Mouse (Mus musculus): ENCODE data around the gene Smim22. TPM values are rescaled to one million over a fixed set of nuclear protein-coding genes. Genes with fewer than 3 reads are reported as not detected.

The Smim22 gene
- polyA plus RNA-seq, 1 experiment = 1.00 TPM

DNA sequence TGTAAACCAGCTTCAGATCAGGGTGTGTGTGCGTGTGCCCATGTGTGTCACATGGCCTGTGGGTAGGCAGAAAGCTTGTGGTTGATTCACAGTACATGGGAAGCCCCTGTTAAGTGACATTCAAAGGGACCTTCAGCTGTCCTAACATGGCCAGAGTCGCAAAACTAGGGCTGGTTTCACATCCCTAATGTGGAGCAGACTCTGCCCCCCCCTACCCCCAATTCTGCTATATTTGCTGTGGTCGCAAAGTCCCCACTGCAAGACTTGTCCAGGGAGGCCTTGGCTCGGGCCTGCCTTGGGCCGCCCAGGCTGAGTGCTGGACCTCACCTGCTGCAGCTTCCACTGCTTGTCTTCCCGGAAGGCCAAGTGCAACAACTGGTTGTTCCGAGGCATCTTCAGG, 4.2 kb downstream of the Smim22 start:
- TF ChIP-seq CTCF (IDR thresholded peaks at IDR 0.05; ENCODE audit: borderline replicate concordance, insufficient read depth, low read depth, low read length) (no peak), POLR2A (IDR thresholded peaks at IDR 0.05; ENCODE audit: borderline replicate concordance, insufficient read depth, low read length) (no peak)
- no peak for DNase-seq
- Histone ChIP-seq H3K4me1 (ENCODE audit: control insufficient read depth, insufficient read depth, low read length) (peaks cover 16% of the 10 kb centered on the region), H3K4me3 (replicated peaks; ENCODE audit: insufficient read depth, low read depth, low read length) (no peak overlapping the region), H3K27me3 (ENCODE audit: control insufficient read depth, insufficient read depth, low read length) (no peaks in the 10 kb centered on the region), H3K27ac (ENCODE audit: insufficient read depth, low read length) (no peak overlapping the region)
- 90% methylated on average over 7 of the region's 7 CpGs for WGBS

DNA sequence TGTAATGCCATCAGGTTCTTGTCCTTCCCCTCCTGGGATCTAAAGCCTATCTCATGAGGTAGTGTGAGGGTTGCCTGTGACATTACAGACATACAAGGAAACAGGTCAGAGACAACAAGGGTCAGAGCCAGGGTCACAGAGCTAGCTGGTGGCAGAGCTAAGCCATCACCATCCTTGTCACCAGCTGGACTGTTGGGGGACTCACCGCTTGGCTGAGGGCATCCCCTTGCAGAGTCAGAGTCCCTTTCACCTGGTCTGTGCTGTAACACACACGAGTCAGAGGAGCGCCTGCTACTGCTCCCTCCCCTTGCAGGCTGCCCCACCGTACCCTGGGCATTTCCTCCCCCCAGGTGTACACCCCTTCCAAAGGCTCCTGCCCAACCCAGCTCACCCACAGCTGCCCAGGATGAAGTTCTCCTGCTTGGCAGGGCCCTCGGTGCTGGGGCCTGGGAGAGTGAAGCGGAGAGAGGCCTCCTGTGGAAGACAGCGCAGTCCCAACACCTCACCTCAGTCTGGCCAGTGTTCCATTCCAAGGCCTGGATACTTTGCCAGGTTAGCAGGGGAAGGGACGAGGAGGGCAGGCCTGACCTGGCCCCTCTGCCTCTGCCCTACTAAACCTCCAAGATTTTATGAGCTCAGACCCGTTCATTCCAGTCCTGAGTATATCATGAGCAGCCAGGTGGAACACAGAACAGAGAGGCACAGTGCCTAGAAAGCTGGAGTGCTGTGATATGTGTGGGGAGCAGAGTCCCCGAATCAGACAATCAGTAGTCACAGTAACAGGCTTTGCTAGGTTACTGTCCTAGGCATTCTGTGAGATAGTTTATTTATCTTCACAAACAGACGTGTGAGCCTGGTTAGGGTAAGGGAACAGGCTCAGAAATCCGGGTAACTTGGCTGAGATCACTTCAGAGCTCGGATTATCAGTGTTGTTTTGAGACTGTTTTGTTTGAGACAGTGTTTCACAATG, 5.2 kb downstream of the Smim22 start:
- peak; percentile 36 to 49 for DNase-seq
- Histone ChIP-seq H3K27ac (ENCODE audit: insufficient read depth, low read length) (peak overlapping the region; percentile 16; the same call in 1 of the 2 replicates), H3K4me3 (replicated peaks; ENCODE audit: insufficient read depth, low read depth, low read length) (peak overlapping the region; percentile 79), H3K4me1 (ENCODE audit: control insufficient read depth, insufficient read depth, low read length) (peaks cover 16% of the 10 kb centered on the region), H3K27me3 (ENCODE audit: control insufficient read depth, insufficient read depth, low read length) (no peaks in the 10 kb centered on the region)
- 18% methylated on average over 13 of the region's 13 CpGs for WGBS
- TF ChIP-seq POLR2A (IDR thresholded peaks at IDR 0.05; ENCODE audit: borderline replicate concordance, insufficient read depth, low read length) = no peak
- no peak for TF ChIP-seq CTCF (IDR thresholded peaks at IDR 0.05; ENCODE audit: borderline replicate concordance, insufficient read depth, low read depth, low read length)

DNA sequence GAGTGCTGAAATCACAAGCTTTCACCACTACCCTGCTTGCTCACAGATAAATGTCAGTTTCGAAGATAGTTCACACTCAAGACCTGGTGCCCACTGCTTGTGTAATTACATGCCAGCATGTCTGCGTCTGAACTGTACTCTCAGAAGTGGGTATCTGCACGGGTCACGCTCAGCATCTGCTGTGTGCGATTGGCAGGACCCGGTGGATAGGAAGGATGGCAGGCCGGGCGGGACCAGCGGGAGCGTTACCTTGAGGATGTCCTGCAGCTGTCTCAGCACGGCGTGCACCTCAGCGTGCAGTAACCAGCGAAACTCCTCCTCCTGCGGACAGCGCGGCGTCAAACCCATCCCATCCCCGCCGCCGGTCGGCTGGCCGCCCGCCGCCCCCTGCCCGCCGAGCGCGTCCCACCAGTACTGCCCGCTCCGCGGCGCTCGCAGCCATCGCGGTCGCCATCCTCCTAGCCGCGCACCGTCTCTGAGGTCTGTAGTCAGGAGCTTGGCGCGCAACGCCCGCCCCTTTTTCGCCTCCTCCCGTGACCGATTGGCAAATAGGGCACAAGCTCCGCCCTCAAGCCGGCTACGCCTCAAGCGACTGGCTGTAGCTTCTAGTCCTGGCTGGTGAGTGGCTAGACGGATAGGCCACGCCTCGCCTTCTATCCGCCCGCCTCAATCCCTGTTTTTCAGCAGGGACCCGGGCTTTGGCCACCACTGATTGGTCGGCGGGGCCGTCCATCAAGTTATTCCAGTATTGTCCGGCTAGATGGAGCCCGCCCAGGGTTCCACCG, 6.2 kb downstream of the Smim22 start, which contains the start of gene Rogdi:
Rogdi (minus strand) TSS at position 500 of the 785 bp plus-strand sequence.
- peak; percentile 99 to 100 for DNase-seq
- under 1% methylated on average over 62 of the region's 63 CpGs for WGBS
- Histone ChIP-seq H3K27me3 (ENCODE audit: control insufficient read depth, insufficient read depth, low read length) (no peaks in the 10 kb centered on the region), H3K4me3 (replicated peaks; ENCODE audit: insufficient read depth, low read depth, low read length) (peak within 1 kb of the TSS; percentile 79), H3K27ac (ENCODE audit: insufficient read depth, low read length) (peak within 1 kb of the TSS; percentile 16; the same call in 1 of the 2 replicates), H3K4me1 (ENCODE audit: control insufficient read depth, insufficient read depth, low read length) (peaks cover 16% of the 10 kb centered on the region)
- TF ChIP-seq CTCF (IDR thresholded peaks at IDR 0.05; ENCODE audit: borderline replicate concordance, insufficient read depth, low read depth, low read length) = 0 out of 2 replicates have a peak, but pooled peaks have one; percentile 13
- TF ChIP-seq POLR2A (IDR thresholded peaks at IDR 0.05; ENCODE audit: borderline replicate concordance, insufficient read depth, low read length) = peak; percentile 93

DNA sequence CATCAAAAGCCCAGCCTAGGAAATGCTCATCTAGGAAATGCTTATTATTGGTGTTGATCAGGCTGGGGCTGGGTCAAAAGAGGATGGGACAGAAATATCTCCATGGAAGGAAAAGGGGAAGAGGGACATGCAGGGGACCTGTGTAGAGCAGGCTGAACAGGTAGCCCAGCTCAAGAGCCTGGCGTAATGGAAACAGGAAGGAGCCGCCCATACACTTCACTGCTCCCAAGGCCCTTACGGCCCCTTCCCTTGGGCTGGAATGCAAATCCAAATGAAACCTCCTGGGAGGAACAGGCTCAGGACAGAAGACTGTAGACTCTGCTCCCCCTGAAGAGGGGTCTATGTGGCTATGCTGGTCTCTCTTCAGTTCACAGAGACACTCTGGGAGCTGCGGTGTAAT, 7.5 kb downstream of the Smim22 start:
- peaks cover 16% of the 10 kb centered on the region for H3K4me1 ChIP-seq (ENCODE audit: control insufficient read depth, insufficient read depth, low read length)
- no peak for DNase-seq
- no peak overlapping the region for H3K27ac ChIP-seq (ENCODE audit: insufficient read depth, low read length)
- no peak overlapping the region for H3K4me3 ChIP-seq (replicated peaks; ENCODE audit: insufficient read depth, low read depth, low read length)
- no peaks in the 10 kb centered on the region for H3K27me3 ChIP-seq (ENCODE audit: control insufficient read depth, insufficient read depth, low read length)
- WGBS = 91% methylated on average over 4 of the region's 4 CpGs
- TF ChIP-seq CTCF (IDR thresholded peaks at IDR 0.05; ENCODE audit: borderline replicate concordance, insufficient read depth, low read depth, low read length) = no peak
- no peak for TF ChIP-seq POLR2A (IDR thresholded peaks at IDR 0.05; ENCODE audit: borderline replicate concordance, insufficient read depth, low read length)

DNA sequence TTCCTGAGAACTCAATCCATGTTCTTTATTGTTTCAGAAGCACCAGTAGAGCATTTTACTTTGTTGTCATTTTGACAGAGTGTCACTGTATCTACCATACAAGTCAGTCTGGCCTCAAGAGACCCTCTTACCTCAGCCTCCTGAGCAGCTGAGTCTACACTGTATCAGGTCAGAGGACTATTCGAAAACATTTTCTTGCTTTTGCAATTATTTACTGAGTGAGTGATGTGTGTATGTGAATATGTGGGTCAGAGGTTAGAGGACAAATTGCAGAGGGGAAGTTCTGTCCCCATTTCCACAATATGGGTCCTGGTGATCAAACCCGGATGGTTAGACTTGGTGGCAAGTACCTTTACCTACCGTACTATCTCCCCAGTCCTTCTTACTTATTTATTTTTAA, 16.9 kb downstream of the Smim22 start:
- no peak for DNase-seq
- TF ChIP-seq CTCF (IDR thresholded peaks at IDR 0.05; ENCODE audit: borderline replicate concordance, insufficient read depth, low read depth, low read length) (no peak), POLR2A (IDR thresholded peaks at IDR 0.05; ENCODE audit: borderline replicate concordance, insufficient read depth, low read length) (no peak)
- H3K27me3 ChIP-seq (ENCODE audit: control insufficient read depth, insufficient read depth, low read length) = no peaks in the 10 kb centered on the region
- 96% methylated on average over 3 of the region's 3 CpGs for WGBS
- H3K27ac ChIP-seq (ENCODE audit: insufficient read depth, low read length) = no peak overlapping the region
- H3K4me3 ChIP-seq (replicated peaks; ENCODE audit: insufficient read depth, low read depth, low read length) = no peak overlapping the region
- no peaks in the 10 kb centered on the region for H3K4me1 ChIP-seq (ENCODE audit: control insufficient read depth, insufficient read depth, low read length)

DNA sequence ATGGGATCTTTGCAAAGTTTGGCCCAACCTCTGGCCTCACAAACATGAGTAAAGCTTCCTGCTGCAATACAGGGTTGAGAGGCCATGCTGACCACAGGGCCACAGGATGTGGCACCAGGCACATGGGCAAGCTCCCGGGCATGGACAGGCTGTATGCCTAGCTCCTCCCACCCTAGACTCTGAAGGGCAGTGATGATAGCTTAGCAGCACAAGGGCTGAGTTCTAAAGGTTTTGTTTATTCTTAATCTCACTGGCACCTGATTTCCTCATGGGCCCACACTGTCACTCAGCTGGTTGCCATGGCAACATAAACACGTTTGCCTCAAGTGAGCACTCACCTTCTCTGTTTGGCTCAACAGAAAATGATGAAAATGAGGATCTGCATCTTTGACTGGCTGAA, 22.8 kb downstream of the Smim22 start:
- H3K27me3 ChIP-seq (ENCODE audit: control insufficient read depth, insufficient read depth, low read length) = no peaks in the 10 kb centered on the region
- WGBS = 44% methylated on average over 2 of the region's 2 CpGs
- H3K4me1 ChIP-seq (ENCODE audit: control insufficient read depth, insufficient read depth, low read length) = 0 out of 2 replicates have a peak, but pooled peaks cover 2% of the 10 kb centered on the region
- DNase-seq = no peak
- H3K4me3 ChIP-seq (replicated peaks; ENCODE audit: insufficient read depth, low read depth, low read length) = no peak overlapping the region
- no peak overlapping the region for H3K27ac ChIP-seq (ENCODE audit: insufficient read depth, low read length)
- TF ChIP-seq POLR2A (IDR thresholded peaks at IDR 0.05; ENCODE audit: borderline replicate concordance, insufficient read depth, low read length) = no peak
- TF ChIP-seq CTCF (IDR thresholded peaks at IDR 0.05; ENCODE audit: borderline replicate concordance, insufficient read depth, low read depth, low read length) = no peak

DNA sequence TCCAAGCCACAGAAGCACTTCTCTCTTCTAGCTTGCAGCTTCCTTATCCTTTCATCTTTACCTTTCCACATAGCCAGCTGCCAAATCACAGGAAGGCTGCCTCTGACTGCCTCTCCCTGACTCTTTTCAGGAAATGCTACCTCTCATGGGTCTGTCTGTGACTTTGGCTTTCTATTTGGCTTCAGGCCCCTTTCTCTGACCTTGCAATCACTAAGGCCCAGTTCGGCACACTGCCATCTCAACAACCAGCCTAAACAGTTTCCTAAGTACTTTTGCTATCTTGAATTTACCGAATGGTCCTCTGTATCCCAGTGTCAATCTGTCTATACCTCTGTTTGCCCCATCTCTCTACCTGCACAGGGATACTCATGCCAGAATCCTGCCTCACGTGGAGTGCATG, 28.5 kb downstream of the Smim22 start:
- Histone ChIP-seq H3K27me3 (ENCODE audit: control insufficient read depth, insufficient read depth, low read length) (no peaks in the 10 kb centered on the region), H3K4me1 (ENCODE audit: control insufficient read depth, insufficient read depth, low read length) (0 out of 2 replicates have a peak, but pooled peaks cover 2% of the 10 kb centered on the region), H3K4me3 (replicated peaks; ENCODE audit: insufficient read depth, low read depth, low read length) (no peak overlapping the region), H3K27ac (ENCODE audit: insufficient read depth, low read length) (no peak overlapping the region)
- no peak for DNase-seq
- WGBS = 96% methylated on average over 3 of the region's 3 CpGs
- no peak for TF ChIP-seq CTCF (IDR thresholded peaks at IDR 0.05; ENCODE audit: borderline replicate concordance, insufficient read depth, low read depth, low read length)
- no peak for TF ChIP-seq POLR2A (IDR thresholded peaks at IDR 0.05; ENCODE audit: borderline replicate concordance, insufficient read depth, low read length)
